In the genomic region with DNA sequence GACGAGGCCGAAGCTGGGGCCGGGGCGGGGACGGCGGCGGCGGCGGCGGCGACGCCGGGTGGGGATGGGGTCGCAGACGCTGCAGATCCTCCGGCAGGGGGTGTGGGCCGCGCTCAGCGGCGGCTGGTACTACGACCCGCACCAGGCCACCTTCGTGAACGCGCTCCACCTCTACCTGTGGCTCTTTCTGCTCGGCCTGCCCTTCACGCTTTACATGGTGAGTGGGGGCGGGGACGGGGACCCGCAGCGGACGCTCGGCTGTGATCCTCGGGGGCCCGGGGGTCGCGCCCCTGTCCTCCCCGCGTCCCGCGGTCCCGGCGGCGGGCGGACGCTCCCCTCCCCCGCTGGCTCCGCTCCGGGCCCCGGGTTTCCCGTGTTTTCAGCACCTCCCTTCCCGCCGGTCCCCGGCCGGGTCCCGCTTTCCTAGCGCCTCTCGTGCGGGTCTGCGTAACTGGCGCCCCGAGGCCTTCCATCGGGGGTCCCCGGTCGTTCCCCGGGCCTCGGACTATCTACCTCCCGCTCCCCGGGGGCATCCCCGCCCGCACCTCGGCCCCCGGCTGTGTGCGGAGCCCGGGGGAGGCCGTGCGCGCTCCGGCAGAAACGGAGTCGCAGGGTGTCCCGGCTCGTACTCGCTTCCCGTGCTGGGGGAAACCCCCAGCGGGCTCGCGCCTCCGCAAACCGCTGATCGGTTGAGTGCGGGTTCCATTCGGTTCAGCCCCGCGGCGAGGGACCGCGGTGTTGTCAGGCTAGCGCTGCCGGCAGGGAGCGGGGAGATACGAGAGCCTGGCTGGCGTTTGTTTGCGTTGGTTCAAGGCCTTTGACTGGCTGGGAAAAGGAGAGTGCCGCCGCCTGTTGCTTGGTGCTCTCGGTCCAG, we compare ENCODE assay signal across 7 mouse cellular contexts. TPM values are rescaled to one million over a fixed set of nuclear protein-coding genes. Genes with fewer than 3 reads are reported as not detected.
DNase-seq lines count a peak whose midpoint lies in the region; ATAC-seq lines count a peak whose summit lies in the region.

No protein-coding gene starts in this region.

- H3K9ac ChIP-seq in intestine, embryonic 14.5 days (ENCODE audit: low read length) = peak overlapping the region; percentile 96
- peak overlapping the region; percentile 96 for H3K9ac ChIP-seq in limb, embryonic 12.5 days (replicated peaks)
- H3K9ac ChIP-seq in midbrain, embryonic 13.5 days (replicated peaks) = peak overlapping the region; percentile 94

- WGBS in intestine, embryonic 14.5 days = under 1% methylated on average over 94 of the region's 107 CpGs
- 0% methylated on average over 92 of the region's 107 CpGs for WGBS in limb, embryonic 12.5 days
- under 1% methylated on average over 94 of the region's 107 CpGs for WGBS in midbrain, embryonic 13.5 days

- H3K4me3 ChIP-seq in intestine, embryonic 14.5 days (ENCODE audit: low read depth, low read length) = peak overlapping the region; percentile 95
- H3K4me3 ChIP-seq in limb, embryonic 12.5 days (replicated peaks) = peak overlapping the region; percentile 98
- H3K4me3 ChIP-seq in midbrain, embryonic 13.5 days (replicated peaks) = peak overlapping the region; percentile 97

- H3K4me2 ChIP-seq in intestine, embryonic 14.5 days (ENCODE audit: low read length) = peak overlapping the region; percentile 70
- peak overlapping the region; percentile 71 for H3K4me2 ChIP-seq in limb, embryonic 12.5 days
- peak overlapping the region; percentile 74 for H3K4me2 ChIP-seq in midbrain, embryonic 13.5 days (replicated peaks)

- DNase-seq in adipocyte (ENCODE audit: low spot score) = peak; percentile 71
- peak; percentile 56 for DNase-seq in gastrocnemius, postnatal 25 days
- DNase-seq in intestine, embryonic 14.5 days (ENCODE audit: low spot score) = peak; percentile 89
- peak; percentile 35 for DNase-seq in spleen, adult 12 weeks (ENCODE audit: low spot score)

- peaks cover 57% of the 10 kb centered on the region for H3K4me1 ChIP-seq in intestine, embryonic 14.5 days (replicated peaks; ENCODE audit: control insufficient read depth, insufficient read depth, low read length)
- peaks cover 39% of the 10 kb centered on the region for H3K4me1 ChIP-seq in limb, embryonic 12.5 days (replicated peaks)
- peaks cover 51% of the 10 kb centered on the region for H3K4me1 ChIP-seq in midbrain, embryonic 13.5 days (replicated peaks)

- H3K27ac ChIP-seq in intestine, embryonic 14.5 days (ENCODE audit: low read depth) = peak overlapping the region; percentile 90
- peak overlapping the region; percentile 94 for H3K27ac ChIP-seq in limb, embryonic 12.5 days
- peak overlapping the region; percentile 96 for H3K27ac ChIP-seq in midbrain, embryonic 13.5 days

- no peaks in the 10 kb centered on the region for H3K36me3 ChIP-seq in intestine, embryonic 14.5 days (ENCODE audit: control insufficient read depth, insufficient read depth, low read length)
- H3K36me3 ChIP-seq in limb, embryonic 12.5 days = no peaks in the 10 kb centered on the region
- H3K36me3 ChIP-seq in midbrain, embryonic 13.5 days = no peaks in the 10 kb centered on the region

- H3K9me3 ChIP-seq in intestine, embryonic 14.5 days (ENCODE audit: control insufficient read depth, low read length) = no peaks in the 10 kb centered on the region
- H3K9me3 ChIP-seq in limb, embryonic 12.5 days = no peaks in the 10 kb centered on the region
- H3K9me3 ChIP-seq in midbrain, embryonic 13.5 days = no peaks in the 10 kb centered on the region

- H3K27me3 ChIP-seq in intestine, embryonic 14.5 days (replicated peaks; ENCODE audit: control insufficient read depth, insufficient read depth, low read length) = no peaks in the 10 kb centered on the region
- peaks cover 9% of the 10 kb centered on the region for H3K27me3 ChIP-seq in limb, embryonic 12.5 days
- H3K27me3 ChIP-seq in midbrain, embryonic 13.5 days = peaks cover 3% of the 10 kb centered on the region; the same call in 1 of the 2 replicates

- peak; percentile 30 for ATAC-seq in common myeloid progenitor, adult 5-6 weeks (replicated peaks; ENCODE audit: low read depth, poor library complexity, severe bottlenecking)
- ATAC-seq in intestine, embryonic 14.5 days (replicated peaks; ENCODE audit: low FRiP score, low TSS enrichment, low read depth) = peak; percentile 63
- peak; percentile 71 for ATAC-seq in limb, embryonic 12.5 days (ENCODE audit: insufficient number of reproducible peaks, insufficient read depth, low FRiP score, low TSS enrichment, low read depth)
- peak; percentile 84 for ATAC-seq in midbrain, embryonic 13.5 days

RNA-seq across cellular contexts. Expression of gene Pcnx, which starts 0.7 kb away (rescaled TPM):
- 12.8 and 17.0 TPM in 2 replicates for total RNA-seq in common myeloid progenitor, adult 5-6 weeks (2017)
- 10 to 100 TPM; 34.2 to 38.5 TPM for total RNA-seq in gastrocnemius, postnatal 25 days (2021)
- polyA plus RNA-seq in intestine, embryonic 14.5 days (2014; fragmentation: Nextera tagmentation; extraction: Ambion mirVana) = 18.2 and 23.6 TPM in 2 replicates
- 12.7 and 13.7 TPM in 2 replicates for polyA plus RNA-seq in limb, embryonic 12.5 days (2016; fragmentation: Nextera tagmentation; extraction: Ambion mirVana)
- polyA plus RNA-seq in midbrain, embryonic 13.5 days (2015; fragmentation: Nextera tagmentation; extraction: Ambion mirVana) = 8.2 and 9.4 TPM in 2 replicates

Comparison
In these comparisons a context has a peak if more than half of its experiments do, and no peak if none do; other contexts are left out.
1. Peak in every context shown above with its lines: DNase-seq, ATAC-seq, H3K4me3 ChIP-seq and H3K27ac ChIP-seq.
2. DNase-seq: peak in every context shown above with its lines; median percentile 89 in intestine, embryonic 14.5 days; 71 in adipocyte; 56 in gastrocnemius, postnatal 25 days; 35 in spleen, adult 12 weeks.
3. ATAC-seq: peak in every context shown above with its lines; median percentile 84 in midbrain, embryonic 13.5 days; 71 in limb, embryonic 12.5 days; 63 in intestine, embryonic 14.5 days; 30 in common myeloid progenitor, adult 5-6 weeks.